10 mouse cellular contexts compared by ENCODE assay signal in the genomic region with DNA sequence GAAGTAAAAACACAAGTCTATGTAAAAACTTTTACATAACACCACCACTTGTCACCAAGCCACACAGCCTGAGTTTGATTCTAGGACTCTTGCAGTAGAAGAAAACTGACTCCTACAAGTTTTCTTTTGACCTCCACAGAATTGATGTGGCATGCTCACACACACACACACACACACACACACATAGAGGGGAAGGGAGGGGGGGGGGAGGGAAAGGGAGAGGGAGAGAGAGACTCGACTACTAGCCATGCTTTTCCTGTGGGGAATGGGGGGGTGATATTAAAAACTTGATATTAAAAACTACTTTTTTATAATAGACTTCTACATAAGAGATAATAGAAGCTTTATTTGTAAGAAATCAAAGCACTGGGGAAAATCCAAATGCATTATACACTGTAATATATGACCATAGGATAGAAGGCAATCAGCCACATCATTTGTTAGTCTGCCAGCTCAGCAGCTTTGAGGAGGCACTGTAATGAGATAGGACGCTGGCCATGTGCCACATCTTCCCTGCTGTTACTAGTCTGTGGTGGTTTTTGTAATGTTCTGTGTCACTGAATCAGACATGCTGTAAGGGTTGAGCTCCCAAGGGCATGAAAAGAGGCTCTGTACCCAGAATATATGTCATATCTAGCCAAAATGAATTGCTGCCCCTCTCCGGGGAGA.
A peak's percentile ranks its signal among the peaks of the same experiment; 100 is the strongest.
DNase-seq lines count a peak whose midpoint lies in the region; ATAC-seq and TF ChIP-seq lines count a peak whose summit lies in the region.
"Had no signal": no experiment of that assay in that cellular context is flagged by ENCODE, and none has a peak within 500 bp of the region (broad histone marks: within the 10 kb centered on the region; RNA-seq: fewer than 3 reads in every experiment).

No protein-coding gene starts in this region.

- WGBS in heart, embryonic 14.5 days, result 24% methylated on average over 3 of the region's 3 CpGs
- WGBS in stomach, embryonic 16.5 days, result 45% methylated on average over 3 of the region's 3 CpGs
- 43% methylated on average over 3 of the region's 3 CpGs for WGBS in stomach, postnatal 0 days
- WGBS in hindbrain, embryonic 10.5 days, result 74% methylated on average over 3 of the region's 3 CpGs
- WGBS in midbrain, embryonic 16.5 days, result 35% methylated on average over 3 of the region's 3 CpGs
- 56% methylated on average over 3 of the region's 3 CpGs for WGBS in intestine, embryonic 15.5 days

- H3K36me3 ChIP-seq in heart, embryonic 14.5 days (ENCODE audit: control insufficient read depth, insufficient read depth, low read length), result no peaks in the 10 kb centered on the region
- no peaks in the 10 kb centered on the region for H3K36me3 ChIP-seq in stomach, embryonic 16.5 days (ENCODE audit: control insufficient read depth, insufficient read depth, low read length)
- H3K36me3 ChIP-seq in stomach, postnatal 0 days (ENCODE audit: control insufficient read depth, insufficient read depth, low read length), result no peaks in the 10 kb centered on the region
- no peaks in the 10 kb centered on the region for H3K36me3 ChIP-seq in hindbrain, embryonic 10.5 days
- no peaks in the 10 kb centered on the region for H3K36me3 ChIP-seq in midbrain, embryonic 16.5 days (ENCODE audit: control insufficient read depth, insufficient read depth, low read length)
- no peaks in the 10 kb centered on the region for H3K36me3 ChIP-seq in intestine, embryonic 15.5 days
- H3K36me3 ChIP-seq: embryonic facial prominence, embryonic 12.5 days; liver, embryonic 13.5 days had no signal

- TF ChIP-seq EP300 in stomach, postnatal 0 days (optimal IDR thresholded peaks at IDR 0.05), result no peak

- H3K4me1 ChIP-seq in heart, embryonic 14.5 days (ENCODE audit: control insufficient read depth in 2 of 2, insufficient read depth in 2 of 2, low read length in 2 of 2), result peaks cover 2 to 6% of the 10 kb centered on the region in 2 experiments; a peak in 3 of 4 replicates
- H3K4me1 ChIP-seq in stomach, embryonic 16.5 days (ENCODE audit: control insufficient read depth, insufficient read depth, low read length), result 0 out of 2 replicates have a peak, but pooled peaks cover 3% of the 10 kb centered on the region
- H3K4me1 ChIP-seq in stomach, postnatal 0 days (replicated peaks; ENCODE audit: control insufficient read depth, insufficient read depth), result no peaks in the 10 kb centered on the region
- H3K4me1 ChIP-seq in hindbrain, embryonic 10.5 days (replicated peaks), result 0 out of 2 replicates have a peak, but pooled peaks cover 5% of the 10 kb centered on the region
- peaks cover 5% of the 10 kb centered on the region; the same call in 1 of the 2 replicates for H3K4me1 ChIP-seq in midbrain, embryonic 16.5 days (ENCODE audit: control insufficient read depth, insufficient read depth, low read length)
- no peaks in the 10 kb centered on the region for H3K4me1 ChIP-seq in intestine, embryonic 15.5 days (replicated peaks)
- H3K4me1 ChIP-seq: embryonic facial prominence, embryonic 12.5 days; liver, embryonic 13.5 days had no signal

- no peak overlapping the region for H3K4me2 ChIP-seq in heart, embryonic 14.5 days (ENCODE audit: low read length)
- no peak overlapping the region for H3K4me2 ChIP-seq in stomach, embryonic 16.5 days (ENCODE audit: low read depth, low read length)
- H3K4me2 ChIP-seq in stomach, postnatal 0 days (replicated peaks; ENCODE audit: low read depth), result no peak overlapping the region
- no peak overlapping the region for H3K4me2 ChIP-seq in midbrain, embryonic 16.5 days (ENCODE audit: low read length)
- no peak overlapping the region for H3K4me2 ChIP-seq in intestine, embryonic 15.5 days (replicated peaks)
- H3K4me2 ChIP-seq: embryonic facial prominence, embryonic 12.5 days; liver, embryonic 13.5 days had no signal

- peak overlapping the region; percentile 15 to 35; a peak in 2 of 4 replicates for H3K27ac ChIP-seq in heart, embryonic 14.5 days (replicated peaks in 1 of 2; ENCODE audit: control insufficient read depth in 1 of 2, insufficient read depth in 1 of 2, low read depth in 2 of 2, low read length in 2 of 2)
- H3K27ac ChIP-seq in stomach, embryonic 16.5 days (ENCODE audit: low read length), result no peak overlapping the region
- H3K27ac ChIP-seq in stomach, postnatal 0 days (replicated peaks), result no peak overlapping the region
- no peak overlapping the region for H3K27ac ChIP-seq in hindbrain, embryonic 10.5 days
- no peak overlapping the region for H3K27ac ChIP-seq in midbrain, embryonic 16.5 days (ENCODE audit: low read length)
- H3K27ac ChIP-seq in intestine, embryonic 15.5 days, result no peak overlapping the region
- H3K27ac ChIP-seq: embryonic facial prominence, embryonic 12.5 days; liver, embryonic 13.5 days had no signal

- H3K4me3 ChIP-seq in heart, embryonic 14.5 days (ENCODE audit: control insufficient read depth in 1 of 2, insufficient read depth in 1 of 2, low read depth in 1 of 2, low read length in 2 of 2), result no peak overlapping the region
- no peak overlapping the region for H3K4me3 ChIP-seq in stomach, embryonic 16.5 days (replicated peaks; ENCODE audit: low read length)
- no peak overlapping the region for H3K4me3 ChIP-seq in stomach, postnatal 0 days (ENCODE audit: low read depth, low read length)
- H3K4me3 ChIP-seq in hindbrain, embryonic 10.5 days, result no peak overlapping the region
- no peak overlapping the region for H3K4me3 ChIP-seq in midbrain, embryonic 16.5 days (ENCODE audit: low read depth, low read length)
- no peak overlapping the region for H3K4me3 ChIP-seq in intestine, embryonic 15.5 days (replicated peaks)
- H3K4me3 ChIP-seq: embryonic facial prominence, embryonic 12.5 days; liver, embryonic 13.5 days had no signal

- H3K9ac ChIP-seq in heart, embryonic 14.5 days (ENCODE audit: low read length), result no peak overlapping the region
- no peak overlapping the region for H3K9ac ChIP-seq in stomach, embryonic 16.5 days (ENCODE audit: low read length)
- no peak overlapping the region for H3K9ac ChIP-seq in stomach, postnatal 0 days (ENCODE audit: low read length)
- no peak overlapping the region for H3K9ac ChIP-seq in midbrain, embryonic 16.5 days (ENCODE audit: low read depth, low read length)
- no peak overlapping the region for H3K9ac ChIP-seq in intestine, embryonic 15.5 days
- H3K9ac ChIP-seq: embryonic facial prominence, embryonic 12.5 days; liver, embryonic 13.5 days had no signal

- no peaks in the 10 kb centered on the region for H3K9me3 ChIP-seq in heart, embryonic 14.5 days (ENCODE audit: control insufficient read depth, low read length)
- H3K9me3 ChIP-seq in stomach, embryonic 16.5 days (replicated peaks; ENCODE audit: control insufficient read depth, low read length), result no peaks in the 10 kb centered on the region
- no peaks in the 10 kb centered on the region for H3K9me3 ChIP-seq in stomach, postnatal 0 days (ENCODE audit: control insufficient read depth, low read length)
- no peaks in the 10 kb centered on the region for H3K9me3 ChIP-seq in hindbrain, embryonic 10.5 days
- no peaks in the 10 kb centered on the region for H3K9me3 ChIP-seq in midbrain, embryonic 16.5 days (replicated peaks; ENCODE audit: control insufficient read depth, low read length, poor library complexity, severe bottlenecking)
- H3K9me3 ChIP-seq in intestine, embryonic 15.5 days, result no peaks in the 10 kb centered on the region
- H3K9me3 ChIP-seq: embryonic facial prominence, embryonic 12.5 days; liver, embryonic 13.5 days had no signal

- intact Hi-C loops in heart, postnatal 25 days (cut with DNase I), result no loop called here

- no peak for DNase-seq in heart, postnatal 25 days (ENCODE audit: low spot score)
- DNase-seq in stomach, postnatal 0 days (ENCODE audit: low spot score), result no peak
- DNase-seq in hindbrain, embryonic 10.5 days (ENCODE audit: low spot score), result peak; percentile 3
- no peak for DNase-seq in spleen, postnatal 36 days (ENCODE audit: low spot score in 2 of 2)
- DNase-seq: liver, embryonic 13.5 days had no signal

- TF ChIP-seq CTCF in stomach, postnatal 0 days (IDR thresholded peaks at IDR 0.05; ENCODE audit: low read depth), result no peak

- ATAC-seq in heart, embryonic 14.5 days (ENCODE audit: insufficient number of reproducible peaks, insufficient read depth, low FRiP score, low read depth), result peak; percentile 66; the same call in 1 of the 2 replicates
- peak; percentile 33; the same call in 1 of the 2 replicates for ATAC-seq in stomach, embryonic 16.5 days (ENCODE audit: insufficient read depth, low FRiP score)
- no peak for ATAC-seq in stomach, postnatal 0 days (ENCODE audit: low FRiP score, low TSS enrichment)
- peak; percentile 91 for ATAC-seq in midbrain, embryonic 16.5 days
- no peak for ATAC-seq in intestine, embryonic 15.5 days

- no peaks in the 10 kb centered on the region for H3K27me3 ChIP-seq in heart, embryonic 14.5 days (ENCODE audit: control insufficient read depth, insufficient read depth, low read length)
- no peaks in the 10 kb centered on the region for H3K27me3 ChIP-seq in stomach, embryonic 16.5 days (ENCODE audit: control insufficient read depth, insufficient read depth, low read length)
- H3K27me3 ChIP-seq in stomach, postnatal 0 days (ENCODE audit: control insufficient read depth, insufficient read depth, low read length), result no peaks in the 10 kb centered on the region
- no peaks in the 10 kb centered on the region for H3K27me3 ChIP-seq in hindbrain, embryonic 10.5 days (ENCODE audit: insufficient read depth, poor library complexity, severe bottlenecking)
- H3K27me3 ChIP-seq in midbrain, embryonic 16.5 days (ENCODE audit: control insufficient read depth, insufficient read depth, low read depth, low read length), result no peaks in the 10 kb centered on the region
- H3K27me3 ChIP-seq in intestine, embryonic 15.5 days (replicated peaks), result no peaks in the 10 kb centered on the region
- H3K27me3 ChIP-seq: embryonic facial prominence, embryonic 12.5 days; liver, embryonic 13.5 days had no signal

Comparison
In these comparisons a context has a peak if more than half of its experiments do, and no peak if none do; other contexts are left out.
1. ATAC-seq: peak in heart, embryonic 14.5 days (single experiment), stomach, embryonic 16.5 days (single experiment) and midbrain, embryonic 16.5 days (single experiment); none in stomach, postnatal 0 days (single experiment) and intestine, embryonic 15.5 days (single experiment).
2. H3K27ac ChIP-seq: peak in heart, embryonic 14.5 days (2 of 2); none in stomach, embryonic 16.5 days (single experiment), stomach, postnatal 0 days (single experiment), hindbrain, embryonic 10.5 days (single experiment), midbrain, embryonic 16.5 days (single experiment) and intestine, embryonic 15.5 days (single experiment).